Mouse (Mus musculus) liver, postnatal 0 days (tissue): ENCODE results near the gene Pqbp1. TPM values are rescaled to one million over a fixed set of nuclear protein-coding genes. Genes with fewer than 3 reads are reported as not detected.
A peak's percentile ranks its signal among the peaks of the same experiment; 100 is the strongest.

Experiments used
- ATAC-seq: fragments of 200-750 bp; cut with Nextera tagmentation; 2 replicates; pipeline ENCODE4 v1.8.0; 2017; ENCODE audit warnings: mild to moderate bottlenecking, moderate library complexity
- DNase-seq: peaks from one replicate; pipeline ENCODE4 v3.0.0-alpha.2; 2016
- H3K27ac ChIP-seq: fragments of 300-500 bp; sonication (generic); 2 replicates; pipeline ENCODE4 v1.5.1; 2014; ENCODE audit warnings: antibody characterized with exemption, moderate library complexity, mild to moderate bottlenecking, low read depth
- H3K27me3 ChIP-seq: fragments of 300-500 bp; sonication (generic); 2 replicates; pipeline ENCODE4 v1.6.1; 2014; ENCODE audit warnings: low read length, control low read depth, mixed read lengths; ENCODE audit not compliant: insufficient read depth
- H3K36me3 ChIP-seq: fragments of 300-500 bp; sonication (generic); replicated peaks from 2 replicates; pipeline ENCODE4 v1.6.1; 2014; ENCODE audit warnings: mild to moderate bottlenecking, control low read depth, low read length, moderate library complexity, mixed read lengths; ENCODE audit not compliant: insufficient read depth
- H3K4me1 ChIP-seq: fragments of 300-500 bp; sonication (generic); 2 replicates; pipeline ENCODE4 v1.6.1; 2014; ENCODE audit warnings: antibody characterized with exemption, mild to moderate bottlenecking, control low read depth; ENCODE audit not compliant: insufficient read depth
- H3K4me2 ChIP-seq: fragments of 300-500 bp; sonication (generic); 2 replicates; pipeline ENCODE4 v1.6.1; 2014; ENCODE audit warnings: low read depth, mild to moderate bottlenecking, low read length, moderate library complexity, mixed read lengths
- H3K4me3 ChIP-seq: fragments of 300-500 bp; sonication (generic); 2 replicates; pipeline ENCODE4 v1.5.1; 2014; ENCODE audit warnings: low read depth, low read length
- H3K9ac ChIP-seq: fragments of 300-500 bp; sonication (generic); replicated peaks from 2 replicates; pipeline ENCODE4 v1.6.1; 2014; ENCODE audit warnings: mild to moderate bottlenecking, moderate library complexity
- H3K9me3 ChIP-seq: fragments of 300-500 bp; sonication (generic); 2 replicates; pipeline ENCODE4 v1.6.1; 2016; ENCODE audit warnings: mild to moderate bottlenecking, control low read depth, low read length, mixed read lengths
- CTCF ChIP-seq: sonication (generic); IDR thresholded peaks from 2 replicates; pipeline ENCODE4 v1.5.1; 2016; ENCODE audit warnings: antibody characterized with exemption, low read depth
- EP300 ChIP-seq: IDR thresholded peaks from 2 replicates; pipeline ENCODE4 v1.6.1; 2016; ENCODE audit warnings: antibody characterized with exemption, low read depth, mild to moderate bottlenecking
- WGBS: fragments of 180-500 bp; shearing (Covaris S2); extraction: QIAGEN DNeasy Blood & Tissue Kit; methylation state at CpG from one replicate; pipeline ENCODE4 v1.1.7; 2014; ENCODE audit not compliant: insufficient replicate concordance; 5-methylcytosine and 5-hydroxymethylcytosine counted together
- polyA plus RNA-seq: library from polyadenylated mRNA; unstranded; fragments of >200 nt; fragmentation: Nextera tagmentation; extraction: Ambion mirVana; gene quantifications from 2 replicates; pipeline ENCODE4 v1.2.1, GENCODE M21; 2015

Gene Pqbp1
- polyA plus RNA-seq, 1 experiment from 2014 or later: 41.9 TPM

GRCm38 (mm10) chrX:7936874-7937273 is 37.8 kb upstream of the Pqbp1 start:
- WGBS: 43% methylated on average over 10 of the region's 11 CpGs
- no peaks in the 10 kb centered on the region for H3K27me3 ChIP-seq
- no peaks in the 10 kb centered on the region for H3K4me1 ChIP-seq
- no peak for TF ChIP-seq EP300
- peak; percentile 47 for TF ChIP-seq CTCF
- peaks cover 6% of the 10 kb centered on the region; the same call in 1 of the 2 replicates for H3K36me3 ChIP-seq
- H3K27ac ChIP-seq: no peak overlapping the region
- ATAC-seq (no peak), DNase-seq (no peak)
- no peak overlapping the region for H3K9ac ChIP-seq
- H3K9me3 ChIP-seq: no peaks in the 10 kb centered on the region
- H3K4me3 ChIP-seq: no peak overlapping the region
- no peak overlapping the region for H3K4me2 ChIP-seq

- TF ChIP-seq CTCF (no peak), EP300 (no peak)
- DNase-seq (no peak), ATAC-seq (no peak)
- Histone ChIP-seq H3K9me3 (no peaks in the 10 kb centered on the region), H3K27me3 (peaks cover 36% of the 10 kb centered on the region), H3K36me3 (0 out of 2 replicates have a peak, but pooled peaks cover 2% of the 10 kb centered on the region), H3K4me3 (no peak within 1 kb of the TSS), H3K4me1 (no peaks in the 10 kb centered on the region), H3K9ac (no peak within 1 kb of the TSS), H3K27ac (no peak within 1 kb of the TSS), H3K4me2 (no peak within 1 kb of the TSS)
- WGBS: 23% methylated on average over 18 of the region's 19 CpGs
These were observed 29.3 kb upstream of the Pqbp1 start, which contains the start of gene Eras for GRCm38 (mm10) chrX:7928270-7928790. Eras (minus strand) TSS chrX:7928607.

- Histone ChIP-seq H3K9ac (no peak overlapping the region), H3K36me3 (0 out of 2 replicates have a peak, but pooled peaks cover 2% of the 10 kb centered on the region), H3K4me2 (no peak overlapping the region), H3K27ac (no peak overlapping the region), H3K4me1 (no peaks in the 10 kb centered on the region), H3K9me3 (no peaks in the 10 kb centered on the region), H3K27me3 (peaks cover 48% of the 10 kb centered on the region), H3K4me3 (no peak overlapping the region)
- DNase-seq (no peak), ATAC-seq (no peak)
- 29% methylated on average over 10 of the region's 10 CpGs for WGBS
- TF ChIP-seq CTCF (no peak), EP300 (no peak)
These were observed 28.0 kb upstream of the Pqbp1 start for GRCm38 (mm10) chrX:7927116-7927515.

- Histone ChIP-seq H3K36me3 (no peaks in the 10 kb centered on the region), H3K9ac (no peak overlapping the region), H3K9me3 (no peaks in the 10 kb centered on the region), H3K4me2 (no peak overlapping the region), H3K27ac (no peak overlapping the region), H3K4me1 (no peaks in the 10 kb centered on the region), H3K4me3 (no peak overlapping the region), H3K27me3 (peaks cover 56% of the 10 kb centered on the region)
- ATAC-seq: no peak
- WGBS: 70% methylated on average over 6 of the region's 6 CpGs
- no peak for DNase-seq
- no peak for TF ChIP-seq EP300
- no peak for TF ChIP-seq CTCF
These were observed 27.2 kb upstream of the Pqbp1 start for GRCm38 (mm10) chrX:7926266-7926665.

- 18% methylated on average over 30 of the region's 48 CpGs for whole genome bisulfite sequencing
- TF ChIP-seq EP300 (no peak), CTCF (no peak)
- no peak for DNase-seq
- H3K4me3 ChIP-seq: peak overlapping the region; percentile 15; the same call in 1 of the 2 replicates
- peaks cover 62% of the 10 kb centered on the region for H3K27me3 ChIP-seq
- no peaks in the 10 kb centered on the region for H3K36me3 ChIP-seq
- no peaks in the 10 kb centered on the region for H3K4me1 ChIP-seq
- H3K27ac ChIP-seq: no peak overlapping the region
- no peaks in the 10 kb centered on the region for H3K9me3 ChIP-seq
- H3K4me2 ChIP-seq: peak overlapping the region; percentile 50; the same call in 1 of the 2 replicates
- H3K9ac ChIP-seq: no peak overlapping the region
- no peak for ATAC-seq
These were observed 23.0 kb upstream of the Pqbp1 start for GRCm38 (mm10) chrX:7922032-7922431.

GRCm38 (mm10) chrX:7919601-7920383 is 20.7 kb upstream of the Pqbp1 start, which contains the start of gene Pcsk1n:
Pcsk1n (plus strand) TSS chrX:7919822.
- H3K9me3 ChIP-seq: no peaks in the 10 kb centered on the region
- no peak within 1 kb of the TSS for H3K9ac ChIP-seq
- no peak within 1 kb of the TSS for H3K4me2 ChIP-seq
- no peak within 1 kb of the TSS for H3K27ac ChIP-seq
- DNase-seq (no peak), ATAC-seq (no peak)
- WGBS: 24% methylated on average over 26 of the region's 40 CpGs
- H3K27me3 ChIP-seq: peaks cover 50% of the 10 kb centered on the region
- H3K4me1 ChIP-seq: no peaks in the 10 kb centered on the region
- H3K36me3 ChIP-seq: no peaks in the 10 kb centered on the region
- no peak for TF ChIP-seq CTCF
- no peak for TF ChIP-seq EP300
- H3K4me3 ChIP-seq: no peak within 1 kb of the TSS
